10 mouse cellular contexts compared by ENCODE assay signal in genomic region chr7:66246716-66247235, GRCm38 (mm10).
DNase-seq lines count a peak whose midpoint lies in the region; ATAC-seq and TF ChIP-seq lines count a peak whose summit lies in the region.
"Had no signal": no experiment of that assay in that cellular context is flagged by ENCODE, and none has a peak within 500 bp of the region (broad histone marks: within the 10 kb centered on the region; RNA-seq: fewer than 3 reads in every experiment).

No protein-coding gene starts in this region.

- no peaks in the 10 kb centered on the region for H3K36me3 ChIP-seq in hindbrain, embryonic 10.5 days
- no peaks in the 10 kb centered on the region for H3K36me3 ChIP-seq in splenic B cell, adult 2 months (ENCODE audit: control insufficient read depth, insufficient read depth, low read length, poor library complexity, severe bottlenecking)
- H3K36me3 ChIP-seq in stomach, postnatal 0 days (ENCODE audit: control insufficient read depth, insufficient read depth, low read length): no peaks in the 10 kb centered on the region
- H3K36me3 ChIP-seq: embryonic facial prominence, embryonic 12.5 days; liver, embryonic 15.5 days had no signal

- H3K9ac ChIP-seq in stomach, postnatal 0 days (ENCODE audit: low read length): no peak overlapping the region
- H3K9ac ChIP-seq: embryonic facial prominence, embryonic 12.5 days; liver, embryonic 15.5 days had no signal

- H3K4me2 ChIP-seq in stomach, postnatal 0 days (replicated peaks; ENCODE audit: low read depth): no peak overlapping the region
- H3K4me2 ChIP-seq: embryonic facial prominence, embryonic 12.5 days; liver, embryonic 15.5 days had no signal

- peaks cover 33% of the 10 kb centered on the region for H3K4me1 ChIP-seq in hindbrain, embryonic 10.5 days (replicated peaks)
- H3K4me1 ChIP-seq in stomach, postnatal 0 days (replicated peaks; ENCODE audit: control insufficient read depth, insufficient read depth): no peaks in the 10 kb centered on the region

- H3K27me3 ChIP-seq in hindbrain, embryonic 10.5 days (ENCODE audit: insufficient read depth, poor library complexity, severe bottlenecking): peaks cover 9% of the 10 kb centered on the region; the same call in 1 of the 2 replicates
- H3K27me3 ChIP-seq in splenic B cell, adult 2 months (ENCODE audit: control insufficient read depth, insufficient read depth, low read length, poor library complexity, severe bottlenecking): no peaks in the 10 kb centered on the region
- H3K27me3 ChIP-seq in stomach, postnatal 0 days (ENCODE audit: control insufficient read depth, insufficient read depth, low read length): no peaks in the 10 kb centered on the region
- H3K27me3 ChIP-seq: embryonic facial prominence, embryonic 12.5 days; liver, embryonic 15.5 days had no signal

- ATAC-seq in stomach, postnatal 0 days (ENCODE audit: low FRiP score, low TSS enrichment): no peak
- no peak for ATAC-seq in inflammation-experienced regulatory T-cells, adult 6 months

- no peak overlapping the region for H3K4me3 ChIP-seq in hindbrain, embryonic 10.5 days
- H3K4me3 ChIP-seq in stomach, postnatal 0 days (ENCODE audit: low read depth, low read length): no peak overlapping the region
- H3K4me3 ChIP-seq: embryonic facial prominence, embryonic 12.5 days; gastrocnemius, adult 2 months; liver, embryonic 15.5 days had no signal

- H3K9me3 ChIP-seq in hindbrain, embryonic 10.5 days: no peaks in the 10 kb centered on the region
- no peaks in the 10 kb centered on the region for H3K9me3 ChIP-seq in stomach, postnatal 0 days (ENCODE audit: control insufficient read depth, low read length)
- H3K9me3 ChIP-seq: embryonic facial prominence, embryonic 12.5 days; liver, embryonic 15.5 days had no signal

- no peak for TF ChIP-seq EP300 in stomach, postnatal 0 days (optimal IDR thresholded peaks at IDR 0.05)

- peak overlapping the region; percentile 88 for H3K27ac ChIP-seq in hindbrain, embryonic 10.5 days
- no peak overlapping the region for H3K27ac ChIP-seq in stomach, postnatal 0 days (replicated peaks)
- H3K27ac ChIP-seq: embryonic facial prominence, embryonic 12.5 days; gastrocnemius, adult 2 months; liver, embryonic 15.5 days had no signal

- DNase-seq in testis, postnatal 10 days (ENCODE audit: low spot score): peak; percentile 23
- DNase-seq in testis, postnatal 14 days (ENCODE audit: low spot score): no peak
- no peak for DNase-seq in hindbrain, embryonic 10.5 days (ENCODE audit: low spot score)
- peak; percentile 61 to 77 for DNase-seq in kidney, postnatal 25 days
- DNase-seq in splenic B cell, adult 2 months (ENCODE audit: low read depth, low spot score): peak; percentile 22
- no peak for DNase-seq in stomach, postnatal 0 days (ENCODE audit: low spot score)
- DNase-seq: gastrocnemius, adult 2 months had no signal

- 42% methylated on average over 11 of the region's 11 CpGs for WGBS in hindbrain, embryonic 10.5 days
- 71% methylated on average over 11 of the region's 11 CpGs for WGBS in stomach, postnatal 0 days

- no peak for TF ChIP-seq CTCF in stomach, postnatal 0 days (IDR thresholded peaks at IDR 0.05; ENCODE audit: low read depth)

Comparison
In these comparisons a context has a peak if more than half of its experiments do, and no peak if none do; other contexts are left out.
1. DNase-seq: peak in testis, postnatal 10 days (single experiment), kidney, postnatal 25 days (2 of 2) and splenic B cell, adult 2 months (single experiment); none in testis, postnatal 14 days (single experiment), hindbrain, embryonic 10.5 days (single experiment) and stomach, postnatal 0 days (single experiment).